Mouse (Mus musculus) brain, adult 2 months (tissue): ENCODE measurements at regions not wholly inside any gene's neighbourhood (a gene's known extent, or its start where the extent isn't known, plus 50 kb on each side); places are given as distances from the start of the nearest gene placed in this dataset.

Experiments
- DNase-seq: peaks from one replicate; pipeline ENCODE4 v3.0.0; 2011; ENCODE audit warnings: low read depth, low spot score

DNA sequence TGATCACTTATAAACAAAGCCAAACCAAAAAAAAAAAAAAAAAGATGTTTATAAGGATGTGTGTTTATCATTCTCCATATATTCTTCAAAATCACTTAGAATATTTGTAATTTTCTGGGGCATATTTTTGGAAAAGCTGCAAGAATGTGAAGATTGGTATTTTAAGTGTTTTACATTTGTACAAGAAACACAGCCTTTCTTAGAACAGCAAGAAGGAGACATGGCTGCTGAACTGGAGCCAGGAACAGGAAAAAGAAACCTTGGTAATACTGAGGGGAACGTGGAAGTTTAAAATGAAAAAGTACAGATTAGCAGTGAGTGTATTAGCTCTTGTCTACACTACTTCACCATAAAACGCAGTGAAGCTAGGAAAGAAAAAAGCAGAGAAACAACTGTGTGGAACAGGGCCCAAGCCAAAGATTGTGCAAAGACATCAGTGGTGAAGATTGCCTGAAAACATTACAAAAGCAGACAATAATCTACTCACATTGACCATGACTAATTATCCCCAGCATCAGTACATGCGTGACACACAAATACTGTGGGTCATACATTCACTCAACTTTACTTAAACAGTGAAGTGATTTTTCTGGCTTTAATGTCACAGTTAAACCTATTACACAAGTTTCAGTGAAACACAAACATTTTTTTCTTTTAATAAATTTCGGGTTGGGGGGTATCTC lies 122.8 kb upstream of the Vegfc start:
- DNase-seq, result peak; percentile 6

- no peak for DNase-seq
Measured at GRCm38 (mm10) chr8:53956148-53956547, 121.3 kb upstream of the Vegfc start.

- no peak for DNase-seq
Measured at GRCm38 (mm10) chr8:53958548-53958947, 118.9 kb upstream of the Vegfc start.

DNA sequence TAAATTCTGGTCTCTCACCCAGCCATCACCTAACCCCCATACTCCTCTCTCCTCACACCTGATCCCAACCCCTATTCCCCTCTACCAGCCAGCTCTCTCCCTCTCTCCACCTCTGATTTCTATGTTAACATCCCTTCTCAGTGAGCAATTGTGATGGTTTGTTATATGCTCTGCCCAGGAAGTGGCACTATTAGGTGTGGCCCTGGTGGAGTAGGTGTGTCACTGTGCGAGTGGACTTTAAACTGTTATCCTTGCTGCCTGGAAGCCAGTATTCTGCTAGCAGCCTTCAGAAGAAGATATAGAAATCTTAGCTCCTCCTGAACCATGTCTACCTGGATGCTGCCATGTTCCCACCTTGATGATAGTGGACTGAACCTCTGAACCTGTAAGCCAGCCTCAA lies 114.4 kb upstream of the Vegfc start:
- no peak for DNase-seq

DNA sequence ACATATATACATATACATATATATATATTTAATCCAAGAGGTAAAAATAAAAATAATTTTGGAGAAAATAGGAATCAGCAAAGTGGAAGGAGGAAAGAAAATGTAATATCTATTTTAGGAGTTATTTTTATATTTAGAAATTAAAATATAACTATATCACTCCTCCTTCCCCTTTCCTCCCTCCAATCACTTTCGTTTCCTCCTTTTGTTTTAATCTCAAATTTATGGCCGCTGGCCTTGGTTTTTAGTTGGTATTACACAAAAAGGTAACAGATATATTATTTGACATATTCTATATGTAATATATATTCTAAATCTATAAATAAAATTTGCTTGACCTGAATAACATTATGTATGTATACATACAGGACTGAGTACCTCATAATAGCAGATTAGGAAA lies 93.1 kb upstream of the Vegfc start:
- DNase-seq, result no peak

DNA sequence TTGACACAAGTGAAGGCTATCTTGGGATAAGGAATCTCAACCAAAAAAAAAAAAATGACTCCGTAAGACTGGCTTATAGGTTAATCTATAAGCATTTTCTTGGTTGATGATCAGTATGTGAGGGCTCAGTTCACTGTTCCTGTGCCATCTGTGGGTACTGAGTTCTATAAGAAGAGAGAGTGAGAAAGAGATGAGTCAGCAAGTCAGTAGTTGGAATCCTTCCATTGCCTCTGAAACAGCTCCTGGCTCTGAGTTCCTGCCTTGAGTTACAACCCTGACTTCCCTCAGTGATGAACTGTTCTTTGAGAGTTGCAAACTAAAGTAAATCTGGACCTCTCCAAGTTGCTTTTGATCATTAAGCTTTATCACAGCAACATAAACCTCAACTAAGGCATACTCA lies 91.7 kb upstream of the Vegfc start:
- peak; percentile 41 for DNase-seq

DNA sequence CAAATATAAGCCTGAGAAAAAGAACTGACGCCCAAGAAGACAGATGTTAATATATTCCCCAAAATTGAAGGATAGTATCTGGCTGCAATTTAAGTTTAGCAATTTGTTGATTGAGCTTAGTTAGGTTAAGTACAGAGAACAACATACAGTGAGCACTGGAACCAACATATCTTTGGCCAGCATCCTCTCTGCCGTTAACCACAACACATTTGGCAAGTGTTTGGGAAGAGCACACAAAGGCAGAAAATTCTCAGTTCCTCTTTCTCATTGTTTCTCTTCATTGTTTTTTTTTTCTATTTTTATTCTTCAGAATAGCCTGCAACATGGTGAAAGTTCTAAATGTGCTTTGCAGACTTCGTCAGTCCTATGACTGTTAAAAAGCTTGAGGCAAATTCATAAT lies 83.2 kb upstream of the Vegfc start:
- DNase-seq, result no peak

GRCm38 (mm10) chr8:53997461-53997860 lies 79.9 kb upstream of the Vegfc start:
- DNase-seq, result peak; percentile 6

DNA sequence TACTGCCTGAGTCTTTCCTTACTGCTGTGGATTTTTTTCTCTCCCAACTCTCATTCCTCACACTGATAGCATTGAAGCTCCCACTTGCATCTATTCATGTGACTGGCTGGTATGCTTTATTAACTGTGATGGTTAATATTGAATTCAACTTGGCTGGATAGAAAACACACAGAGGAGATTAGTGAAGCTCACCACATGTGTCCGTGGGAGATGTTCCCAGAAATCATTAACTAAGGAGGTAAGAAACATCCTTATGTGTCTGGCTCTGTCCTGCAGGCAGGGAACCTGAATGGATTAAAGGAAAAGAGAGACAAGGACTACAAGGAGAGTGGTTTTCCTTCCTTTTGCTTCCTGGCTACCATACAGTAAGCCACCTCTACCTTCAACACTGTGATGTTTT lies 74.5 kb upstream of the Vegfc start:
- no peak for DNase-seq

DNA sequence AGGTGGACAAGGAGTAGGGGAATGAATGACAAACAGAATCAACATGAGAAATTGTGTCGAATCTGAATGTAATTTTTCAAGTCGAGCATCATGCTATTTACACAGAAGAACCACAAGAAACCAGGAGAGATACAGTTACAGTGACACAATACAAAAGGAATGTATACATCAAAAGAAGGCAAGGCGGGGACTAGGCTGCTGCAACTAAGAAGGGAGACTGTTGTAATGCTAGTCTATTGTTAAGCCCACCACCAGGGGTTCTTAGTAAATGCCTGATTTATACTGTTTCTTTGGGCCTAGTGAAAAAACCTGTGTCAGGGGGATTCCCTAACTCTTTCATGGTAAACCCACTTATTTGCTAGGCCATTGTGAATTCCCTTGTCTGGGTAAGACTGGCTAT lies 63.3 kb upstream of the Vegfc start:
- no peak for DNase-seq

DNA sequence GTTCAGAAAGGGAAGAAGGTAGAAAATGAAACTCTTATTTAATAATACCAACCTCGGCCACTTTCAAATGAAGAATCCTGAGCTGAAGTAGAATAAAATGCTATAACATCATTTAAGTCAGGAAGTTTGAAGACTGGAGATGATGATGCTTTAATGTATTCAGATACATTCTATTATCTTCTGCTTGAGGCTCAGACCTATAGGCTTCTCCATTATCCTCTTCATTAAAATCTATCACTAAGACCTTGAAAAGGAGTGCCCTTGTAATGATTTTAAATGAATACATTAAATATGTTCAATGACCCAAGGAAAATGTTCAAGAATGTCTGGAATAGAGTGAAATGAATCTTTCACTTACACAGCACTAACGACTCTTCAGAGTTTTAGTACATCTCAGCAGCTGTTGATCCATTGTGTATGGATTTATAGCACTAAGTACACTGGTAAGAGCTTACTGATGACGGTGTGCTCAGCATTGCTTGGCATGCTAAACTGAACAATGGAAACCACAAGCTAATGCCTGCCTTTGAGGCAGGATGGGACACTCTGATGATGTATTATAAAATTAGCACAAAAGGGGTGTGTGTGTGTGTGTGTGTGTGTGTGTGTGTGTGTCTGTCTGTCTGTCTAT lies 58.8 kb upstream of the Vegfc start:
- no peak for DNase-seq
